Mouse (Mus musculus) embryonic facial prominence, embryonic 13.5 days (tissue): ENCODE results near the gene Dck. TPM values are rescaled to one million over a fixed set of nuclear protein-coding genes. Genes with fewer than 3 reads are reported as not detected.
"Not testable (repeated sequence)": the region's sequence is repeated elsewhere in the genome, so short reads cannot be mapped to it uniquely, and the experiment has no call there.

Experiments used
- ATAC-seq: fragments of 200-750 bp; cut with Nextera tagmentation; 2 replicates; pipeline ENCODE4 v1.8.0; 2017; ENCODE audit warnings: low read depth; ENCODE audit not compliant: insufficient number of reproducible peaks, insufficient read depth, low FRiP score, low TSS enrichment
- H3K27ac ChIP-seq: fragments of 300-500 bp; sonication (generic); 2 replicates; pipeline ENCODE4 v1.5.1; 2015; ENCODE audit warnings: moderate library complexity, mild to moderate bottlenecking, inconsistent platforms
- H3K27me3 ChIP-seq: fragments of 300-500 bp; sonication (generic); 2 replicates; pipeline ENCODE4 v1.6.1; 2015; ENCODE audit warnings: mild to moderate bottlenecking, inconsistent platforms
- H3K36me3 ChIP-seq: fragments of 300-500 bp; sonication (generic); 2 replicates; pipeline ENCODE4 v1.6.1; 2015; ENCODE audit warnings: mild to moderate bottlenecking, inconsistent platforms
- H3K4me1 ChIP-seq: fragments of 300-500 bp; sonication (generic); 2 replicates; pipeline ENCODE4 v1.6.1; 2015; ENCODE audit warnings: inconsistent platforms
- H3K4me2 ChIP-seq: fragments of 300-500 bp; sonication (generic); 2 replicates; pipeline ENCODE4 v1.6.1; 2015; ENCODE audit warnings: moderate library complexity, mild to moderate bottlenecking, inconsistent platforms
- H3K4me3 ChIP-seq: fragments of 300-500 bp; sonication (generic); 2 replicates; pipeline ENCODE4 v1.5.1; 2015; ENCODE audit warnings: mild to moderate bottlenecking, inconsistent platforms
- H3K9ac ChIP-seq: fragments of 300-500 bp; sonication (generic); 2 replicates; pipeline ENCODE4 v1.6.1; 2015; ENCODE audit warnings: mild to moderate bottlenecking, inconsistent platforms
- H3K9me3 ChIP-seq: fragments of 300-500 bp; sonication (generic); 2 replicates; pipeline ENCODE4 v1.6.1; 2016; ENCODE audit warnings: inconsistent platforms
- WGBS: fragments of 180-500 bp; shearing (Covaris S2); methylation state at CpG from one replicate; pipeline ENCODE4 v1.1.7; 2015; ENCODE audit warnings: mixed read lengths; 5-methylcytosine and 5-hydroxymethylcytosine counted together
- polyA plus RNA-seq: library from polyadenylated mRNA; unstranded; fragments of >200 nt; fragmentation: Nextera tagmentation; extraction: Ambion mirVana; gene quantifications from 2 replicates; pipeline ENCODE4 v1.2.1, GENCODE M21; 2015

Dck gene
- 48.6 and 52.1 TPM in 2 replicates for polyA plus RNA-seq

DNA sequence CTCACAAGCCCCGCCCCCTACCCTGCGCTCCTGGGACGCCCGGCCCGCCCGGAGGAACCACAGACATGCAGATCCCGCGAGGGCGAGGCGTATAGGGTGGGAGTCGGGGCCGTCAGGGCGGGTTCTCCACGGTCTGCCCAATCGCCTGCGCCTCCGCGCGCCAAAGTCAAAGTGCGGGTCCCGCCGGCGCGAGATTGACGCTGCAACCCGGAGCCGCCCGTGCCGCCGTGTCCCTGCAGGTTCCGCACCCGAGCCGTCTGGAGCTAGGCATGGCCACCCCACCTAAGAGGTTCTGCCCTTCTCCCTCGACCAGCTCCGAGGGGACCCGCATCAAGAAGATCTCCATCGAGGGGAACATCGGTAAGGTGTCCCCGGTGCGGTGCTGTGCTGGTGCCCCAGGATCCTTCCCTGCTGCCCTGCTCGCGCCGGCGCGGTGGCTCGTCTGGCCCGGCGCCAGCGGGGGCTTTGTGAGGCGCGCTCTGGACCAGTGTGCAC is at the start of gene Dck:
Gene Dck, plus strand, starts transcription at position 10 of the 495 bp plus-strand sequence.
- peaks cover 13% of the 10 kb centered on the region for H3K4me1 ChIP-seq
- no peaks in the 10 kb centered on the region for H3K9me3 ChIP-seq
- H3K36me3 ChIP-seq, result peaks cover 4% of the 10 kb centered on the region
- peak within 1 kb of the TSS; percentile 65 for H3K4me2 ChIP-seq
- peak within 1 kb of the TSS; percentile 85 for H3K9ac ChIP-seq
- ATAC-seq, result peak; percentile 100
- WGBS, result under 1% methylated on average over 51 of the region's 51 CpGs
- peak within 1 kb of the TSS; percentile 89 for H3K27ac ChIP-seq
- H3K4me3 ChIP-seq, result peak within 1 kb of the TSS; percentile 78
- no peaks in the 10 kb centered on the region for H3K27me3 ChIP-seq

DNA sequence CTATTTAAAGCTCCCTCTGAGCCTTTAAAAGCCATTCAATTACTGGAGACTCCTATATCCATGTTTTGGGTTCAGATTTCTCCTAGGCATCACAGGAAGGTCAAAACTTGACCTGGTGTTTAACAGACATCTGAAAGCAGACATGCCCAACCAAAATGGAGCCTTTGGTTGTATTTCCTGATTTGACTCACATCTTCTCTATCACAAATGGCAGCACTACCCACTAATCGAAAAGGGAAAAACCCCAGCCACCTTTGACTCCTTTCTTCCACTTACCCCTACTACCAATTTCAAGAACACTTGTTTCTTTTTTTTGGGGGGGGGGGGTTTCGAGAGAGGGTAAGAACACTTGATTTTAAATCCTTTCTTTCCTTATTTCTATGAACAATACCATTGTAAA is 47.8 kb upstream of the Dck start:
- Histone ChIP-seq H3K4me3 (no peak overlapping the region), H3K27ac (no peak overlapping the region), H3K4me1 (peaks cover 3% of the 10 kb centered on the region), H3K27me3 (no peaks in the 10 kb centered on the region), H3K9me3 (no peaks in the 10 kb centered on the region), H3K36me3 (no peaks in the 10 kb centered on the region), H3K4me2 (no peak overlapping the region), H3K9ac (no peak overlapping the region)
- WGBS, result 86% methylated on average over 2 of the region's 2 CpGs
- no peak for ATAC-seq

DNA sequence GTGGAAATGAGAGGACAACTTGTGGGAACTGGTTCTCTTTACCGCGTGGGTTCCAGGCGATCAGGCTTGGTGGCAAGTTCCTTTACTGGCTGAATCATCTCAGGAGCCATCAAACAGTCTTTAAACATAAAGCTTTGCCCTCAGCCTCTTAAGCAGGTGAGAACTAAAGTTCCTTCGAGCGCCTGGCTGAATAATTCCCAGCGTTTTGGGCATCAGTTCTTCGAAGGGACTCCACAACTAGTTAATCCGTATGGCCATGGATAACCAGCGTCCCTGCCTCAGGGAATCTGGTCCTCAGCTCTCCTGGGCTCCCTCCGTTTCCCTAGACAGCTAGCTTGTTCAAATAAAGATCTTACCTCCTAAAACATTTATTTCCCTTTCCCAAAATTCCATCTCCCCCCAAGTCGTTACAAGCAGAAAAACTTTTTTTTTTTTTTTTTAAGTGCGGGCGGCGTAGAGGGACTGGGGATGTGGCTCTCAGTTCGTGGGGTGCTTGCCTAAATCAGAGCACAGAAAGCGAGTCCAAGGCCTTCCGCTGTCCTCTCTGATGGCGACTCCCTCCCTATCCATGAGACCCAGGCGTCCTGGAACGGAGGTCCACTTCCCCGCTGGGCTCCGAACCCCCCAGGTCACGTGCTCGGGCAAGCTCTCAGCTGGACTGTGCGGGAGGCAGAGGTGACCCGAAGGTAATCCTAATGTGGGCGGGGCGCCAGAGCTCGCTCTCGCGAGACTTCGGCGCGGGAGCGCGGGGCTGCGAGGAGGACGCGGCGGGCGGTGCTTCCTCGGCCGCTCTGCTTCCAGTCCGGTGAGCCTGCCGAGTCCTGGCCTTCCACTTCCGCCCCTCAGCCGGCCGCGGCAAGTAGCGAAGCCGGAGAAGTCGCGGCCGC is 44.4 kb upstream of the Dck start, which contains the start of gene Mob1b:
Gene Mob1b, plus strand, starts transcription at position 740 of the 887 bp plus-strand sequence.
- Histone ChIP-seq H3K4me2 (peak within 1 kb of the TSS; percentile 96), H3K27ac (peak within 1 kb of the TSS; percentile 95), H3K36me3 (no peaks in the 10 kb centered on the region), H3K9me3 (no peaks in the 10 kb centered on the region), H3K27me3 (no peaks in the 10 kb centered on the region), H3K4me3 (peak within 1 kb of the TSS; percentile 98), H3K9ac (peak within 1 kb of the TSS; percentile 95), H3K4me1 (peaks cover 18% of the 10 kb centered on the region)
- 1% methylated on average over 54 of the region's 54 CpGs for WGBS
- peak; percentile 93 for ATAC-seq

DNA sequence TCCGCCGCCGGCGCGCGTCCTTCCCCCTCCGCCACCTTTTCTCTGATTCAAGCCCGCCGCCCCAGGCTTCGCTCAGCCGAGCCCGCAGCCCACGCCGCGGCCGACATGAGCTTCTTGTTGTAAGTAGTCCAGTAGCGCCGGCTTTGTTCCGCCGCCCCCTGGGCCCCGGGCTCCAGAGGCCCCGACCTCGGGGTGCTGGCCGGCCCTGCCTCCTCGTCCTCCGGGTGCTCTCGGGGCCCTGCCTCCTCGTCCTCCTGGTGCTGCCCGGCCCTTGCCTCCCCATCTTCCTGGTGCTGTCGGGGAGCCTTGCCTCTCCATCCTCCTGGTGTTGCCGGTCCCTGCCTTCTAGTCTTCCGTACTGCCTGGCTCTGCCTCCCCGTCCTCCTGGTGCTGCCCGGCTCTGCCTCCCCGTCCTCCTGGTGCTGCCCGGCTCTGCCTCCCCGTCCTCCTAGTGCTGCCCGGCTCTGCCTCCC is 43.8 kb upstream of the Dck start:
- WGBS, result 0% methylated on average over 30 of the region's 38 CpGs
- Histone ChIP-seq H3K9me3 (no peaks in the 10 kb centered on the region), H3K4me1 (peaks cover 18% of the 10 kb centered on the region), H3K27me3 (no peaks in the 10 kb centered on the region), H3K4me3 (peak overlapping the region; percentile 98), H3K9ac (peak overlapping the region; percentile 95), H3K36me3 (no peaks in the 10 kb centered on the region), H3K27ac (peak overlapping the region; percentile 95), H3K4me2 (peak overlapping the region; percentile 96)
- ATAC-seq, result peak; percentile 72

DNA sequence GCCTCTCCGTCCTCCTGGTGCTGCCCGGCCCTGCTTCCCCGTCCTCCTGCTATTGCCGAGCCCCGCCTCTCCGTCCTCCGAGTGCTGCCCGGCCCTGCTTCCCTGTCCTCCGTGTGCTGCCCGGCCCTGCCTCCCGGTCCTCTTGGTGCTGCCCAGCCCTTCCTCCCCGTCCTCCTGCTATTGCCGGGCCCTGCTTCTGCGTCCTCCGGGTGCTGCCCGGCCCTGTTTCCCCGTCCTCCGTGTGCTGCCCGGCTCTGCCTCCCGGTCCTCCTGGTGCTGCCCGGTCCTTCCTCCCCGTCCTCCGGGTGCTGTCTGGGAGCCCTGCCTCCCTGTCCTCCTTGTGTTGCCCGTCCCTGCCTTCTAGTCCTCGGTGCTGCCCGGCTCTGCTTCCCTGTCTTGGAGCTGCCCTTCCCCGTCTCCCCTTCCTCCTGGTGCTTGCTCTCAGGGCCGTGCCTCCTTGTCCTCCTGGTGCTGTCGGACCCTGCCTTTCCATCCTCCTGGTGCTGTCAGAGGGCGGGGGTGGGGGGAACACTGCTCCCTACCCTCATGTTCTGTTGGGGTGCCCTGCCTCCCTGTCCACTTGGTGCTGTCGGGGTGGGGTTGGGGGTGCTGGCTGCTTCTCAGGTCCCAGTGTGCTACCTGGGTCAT is 43.1 kb upstream of the Dck start:
- 2% methylated on average over 31 of the region's 31 CpGs for WGBS
- 0 out of 2 replicates have a peak, but pooled peaks have one; percentile 29 for ATAC-seq
- Histone ChIP-seq H3K9ac (peak overlapping the region; percentile 95), H3K36me3 (no peaks in the 10 kb centered on the region), H3K4me3 (peak overlapping the region; percentile 98), H3K9me3 (no peaks in the 10 kb centered on the region), H3K4me1 (peaks cover 18% of the 10 kb centered on the region), H3K27ac (peak overlapping the region; percentile 95; the same call in 1 of the 2 replicates), H3K27me3 (no peaks in the 10 kb centered on the region), H3K4me2 (peak overlapping the region; percentile 96)

DNA sequence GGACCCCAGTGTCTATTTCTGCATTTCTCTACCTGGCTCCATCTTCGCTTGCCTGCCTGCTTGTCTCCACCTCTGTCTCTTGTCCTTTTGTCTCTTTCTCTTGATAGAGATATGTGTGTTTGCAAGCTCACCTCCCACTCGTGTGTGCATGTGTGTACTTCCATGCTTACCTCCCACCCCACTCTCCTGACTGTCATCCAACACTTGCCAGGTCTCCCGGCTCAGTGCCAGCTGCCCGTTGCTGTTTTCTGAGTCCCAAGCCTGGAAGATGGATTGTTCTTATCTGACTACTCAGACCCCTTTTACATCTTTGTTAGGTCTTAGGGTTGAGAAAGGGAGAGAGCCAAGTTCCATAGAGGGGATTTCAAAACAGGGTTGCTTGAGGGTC is 42.6 kb upstream of the Dck start:
- peak overlapping the region; percentile 98 for H3K4me3 ChIP-seq
- H3K36me3 ChIP-seq, result no peaks in the 10 kb centered on the region
- no peak overlapping the region for H3K27ac ChIP-seq
- 36% methylated on average over 4 of the region's 4 CpGs for WGBS
- H3K4me1 ChIP-seq, result peaks cover 18% of the 10 kb centered on the region
- no peaks in the 10 kb centered on the region for H3K9me3 ChIP-seq
- peak overlapping the region; percentile 95 for H3K9ac ChIP-seq
- H3K27me3 ChIP-seq, result no peaks in the 10 kb centered on the region
- no peak for ATAC-seq
- H3K4me2 ChIP-seq, result peak overlapping the region; percentile 96

DNA sequence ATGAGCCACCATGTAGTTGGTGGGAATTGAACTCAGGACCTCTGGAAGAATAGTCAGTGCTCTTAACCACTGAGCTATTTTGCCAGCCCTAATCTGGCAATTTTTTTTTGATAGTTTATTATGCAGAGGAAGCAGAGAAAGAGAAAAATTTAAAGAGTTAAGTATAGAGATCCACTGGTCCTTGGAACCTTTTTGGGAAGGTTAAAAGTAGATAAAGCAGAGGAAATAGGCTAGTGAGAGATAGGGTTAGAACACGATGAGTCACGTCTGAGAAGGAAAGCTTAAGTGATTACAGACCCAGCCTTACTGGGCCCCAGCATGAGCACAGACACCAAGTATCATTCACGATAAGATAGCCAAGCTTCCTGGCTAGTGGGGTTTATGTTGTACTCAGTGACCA is 40.8 kb upstream of the Dck start:
- no peaks in the 10 kb centered on the region for H3K27me3 ChIP-seq
- no peak overlapping the region for H3K27ac ChIP-seq
- WGBS, result 27% methylated on average over 3 of the region's 3 CpGs
- H3K9ac ChIP-seq, result no peak overlapping the region
- H3K4me1 ChIP-seq, result peaks cover 18% of the 10 kb centered on the region
- H3K9me3 ChIP-seq, result no peaks in the 10 kb centered on the region
- no peaks in the 10 kb centered on the region for H3K36me3 ChIP-seq
- no peak overlapping the region for H3K4me3 ChIP-seq
- ATAC-seq, result no peak
- no peak overlapping the region for H3K4me2 ChIP-seq

DNA sequence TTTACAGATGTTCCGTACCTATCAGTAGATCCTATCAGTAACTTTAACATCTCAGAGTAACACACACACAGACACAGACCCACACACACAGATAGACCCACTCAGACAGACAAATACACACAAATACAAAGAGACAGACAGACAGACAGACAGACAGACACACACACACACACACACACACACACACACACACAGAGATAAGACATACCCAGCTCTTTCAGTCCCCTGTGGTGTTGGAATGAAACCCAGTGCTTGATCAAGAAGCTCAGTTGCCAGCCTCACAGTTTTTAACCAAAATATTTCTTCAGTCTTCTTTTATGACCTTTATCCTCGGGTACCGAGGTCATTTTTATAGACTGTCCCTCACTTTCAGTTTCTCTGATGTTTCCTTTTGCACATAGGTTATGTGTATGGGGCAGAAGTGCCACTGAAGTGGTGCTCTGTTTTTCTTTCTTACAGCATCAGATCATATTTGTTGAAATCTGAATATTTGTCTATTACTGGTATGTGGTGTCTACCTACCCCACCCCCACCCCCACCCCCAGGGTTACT is 37.1 kb upstream of the Dck start:
- no peak overlapping the region for H3K27ac ChIP-seq
- no peaks in the 10 kb centered on the region for H3K9me3 ChIP-seq
- ATAC-seq, result no peak
- H3K9ac ChIP-seq, result no peak overlapping the region
- 0 out of 2 replicates have a peak, but pooled peaks cover 2% of the 10 kb centered on the region for H3K36me3 ChIP-seq
- no peak overlapping the region for H3K4me3 ChIP-seq
- peaks cover 8% of the 10 kb centered on the region for H3K4me1 ChIP-seq
- 84% methylated on average over 3 of the region's 3 CpGs for WGBS
- no peak overlapping the region for H3K4me2 ChIP-seq
- no peaks in the 10 kb centered on the region for H3K27me3 ChIP-seq

DNA sequence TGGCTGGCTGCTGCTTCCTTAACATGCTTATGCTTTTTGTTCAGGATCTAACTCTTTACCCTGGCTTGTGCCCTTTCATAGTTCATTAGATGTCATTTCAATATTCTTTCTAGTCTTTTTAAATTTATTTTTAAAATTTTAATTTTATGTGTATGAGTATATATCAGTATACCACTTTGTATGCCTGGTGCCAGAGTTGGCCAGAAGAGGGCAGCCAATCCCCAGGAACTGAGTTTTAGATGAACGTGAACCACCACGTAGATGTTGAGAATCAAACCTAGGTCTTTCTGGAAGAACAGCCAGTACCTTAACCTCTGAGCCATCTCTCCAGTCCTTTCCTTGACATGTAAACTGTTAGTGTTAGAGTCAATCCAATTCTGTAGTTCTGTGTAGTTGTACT is 30.0 kb upstream of the Dck start:
- Histone ChIP-seq H3K36me3 (no peaks in the 10 kb centered on the region), H3K27me3 (no peaks in the 10 kb centered on the region), H3K27ac (no peak overlapping the region), H3K4me3 (no peak overlapping the region), H3K9me3 (no peaks in the 10 kb centered on the region), H3K9ac (no peak overlapping the region), H3K4me1 (no peaks in the 10 kb centered on the region), H3K4me2 (no peak overlapping the region)
- WGBS, result 97% methylated on average over 2 of the region's 2 CpGs
- ATAC-seq, result no peak

DNA sequence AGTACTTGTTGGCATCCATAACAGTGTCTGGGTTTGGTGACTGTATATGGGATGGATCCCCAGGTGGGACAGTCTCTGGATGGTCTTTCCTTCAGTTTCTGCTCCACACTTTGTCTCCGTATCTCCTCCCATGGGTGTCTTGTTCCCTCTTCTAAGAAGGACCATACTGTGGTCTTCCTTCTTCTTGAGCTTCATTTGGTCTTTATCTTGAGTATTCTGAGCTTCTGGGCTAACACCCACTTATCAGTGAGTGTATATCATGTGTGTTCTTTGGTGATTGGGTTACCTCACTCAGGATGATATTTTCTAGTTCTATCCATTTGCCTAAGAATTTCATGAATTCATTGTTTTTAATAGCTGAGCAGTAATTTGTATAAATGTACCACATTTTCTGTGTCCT is 23.7 kb upstream of the Dck start:
- H3K27me3 ChIP-seq, H3K4me3 ChIP-seq, H3K4me2 ChIP-seq, H3K4me1 ChIP-seq, H3K9me3 ChIP-seq, ATAC-seq, H3K27ac ChIP-seq, H3K9ac ChIP-seq: not testable (repeated sequence)
- WGBS, result 96% methylated on average over 1 of the region's 1 CpGs
- H3K36me3 ChIP-seq, result peaks cover 18% of the 10 kb centered on the region

DNA sequence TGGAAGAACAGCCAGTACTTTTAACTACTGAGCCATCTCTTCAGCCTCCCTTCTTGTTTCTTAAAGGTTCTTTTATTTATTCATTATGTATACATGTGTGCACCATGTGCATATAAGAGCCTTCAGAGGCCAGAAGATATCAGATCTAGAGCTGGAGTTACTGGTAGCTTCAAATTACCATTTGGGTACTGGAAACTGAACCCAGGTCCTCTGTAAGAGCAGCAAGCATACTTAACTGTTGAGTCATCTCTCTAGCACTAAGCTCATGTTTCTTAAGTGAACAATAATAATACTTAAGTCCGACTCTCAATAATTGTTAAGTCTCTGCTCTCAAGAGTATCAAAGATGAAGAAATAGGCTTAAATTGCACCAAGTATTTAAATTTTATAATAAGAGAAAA is 17.0 kb upstream of the Dck start:
- WGBS, result 50% methylated on average over 1 of the region's 1 CpGs
- Histone ChIP-seq H3K9ac (no peak overlapping the region), H3K36me3 (peaks cover 16% of the 10 kb centered on the region), H3K4me2 (no peak overlapping the region), H3K4me3 (no peak overlapping the region), H3K9me3 (no peaks in the 10 kb centered on the region), H3K27me3 (no peaks in the 10 kb centered on the region), H3K4me1 (no peaks in the 10 kb centered on the region), H3K27ac (no peak overlapping the region)
- ATAC-seq, result no peak
